Mouse (Mus musculus): ENCODE results near the gene Vps41. TPM values are rescaled to one million over a fixed set of nuclear protein-coding genes. Genes with fewer than 3 reads are reported as not detected.

The Vps41 gene
- polyA plus RNA-seq (2012; fragmentation: generic; extraction: Trizol), result 12.6 TPM
- long read RNA-seq, experiment 1, transcript Vps41-201 (29 exons, 3,199 nt), result major isoform, 35 of 54 reads
- long read RNA-seq, experiment 1, partial matches to known transcripts, result 14 of 54 reads
- long read RNA-seq, experiment 1, other reads (novel, unspliced or antisense), result 5 of 54 reads
- long read RNA-seq, experiment 2, transcript Vps41-201 (29 exons, 3,199 nt), result major isoform, 298 of 329 reads
- long read RNA-seq, experiment 2, partial matches to known transcripts, result 12 of 329 reads
- long read RNA-seq, experiment 2, other reads (novel, unspliced or antisense), result 19 of 329 reads

- peaks cover 5% of the 10 kb centered on the region for H3K79me3 ChIP-seq (ENCODE audit: low read depth)
- peak within 1 kb of the TSS; percentile 69 for H3K4me3 ChIP-seq (ENCODE audit: insufficient read depth, poor library complexity, severe bottlenecking)
- no peaks in the 10 kb centered on the region for H3K27me3 ChIP-seq (ENCODE audit: control insufficient read depth, insufficient read depth, insufficient read length)
- TF ChIP-seq MYOG (IDR thresholded peaks at IDR 0.05; ENCODE audit: control insufficient read depth, extremely low read depth, insufficient read length) (no peak), USF1 (IDR thresholded peaks at IDR 0.05; ENCODE audit: low read depth) (peak; percentile 94)
- H3ac ChIP-seq (ENCODE audit: control insufficient read depth, insufficient read length, low read depth), result peak within 1 kb of the TSS; percentile 99
- H3K79me2 ChIP-seq (ENCODE audit: control insufficient read depth, insufficient read depth), result peaks cover 13% of the 10 kb centered on the region
- H3K36me3 ChIP-seq (ENCODE audit: control insufficient read depth, insufficient read depth), result no peaks in the 10 kb centered on the region
Observed at GRCm38 (mm10) chr13:18717185-18717584, at the start of gene Vps41. TSS of gene Vps41 (plus strand) at chr13:18717286.

GRCm38 (mm10) chr13:18698518-18699065, 18.5 kb upstream of the Vps41 start:
- Histone ChIP-seq H3K27me3 (ENCODE audit: control insufficient read depth, insufficient read depth, insufficient read length) (peaks cover 5% of the 10 kb centered on the region), H3K36me3 (ENCODE audit: control insufficient read depth, insufficient read depth) (no peaks in the 10 kb centered on the region), H3K79me2 (ENCODE audit: control insufficient read depth, insufficient read depth) (no peaks in the 10 kb centered on the region), H3ac (ENCODE audit: control insufficient read depth, insufficient read length, low read depth) (no peak overlapping the region), H3K79me3 (ENCODE audit: low read depth) (no peaks in the 10 kb centered on the region), H3K4me3 (ENCODE audit: insufficient read depth, poor library complexity, severe bottlenecking) (no peak overlapping the region)
- TF ChIP-seq MYOD1 (IDR thresholded peaks at IDR 0.05; ENCODE audit: control insufficient read depth, insufficient read length, low read depth), result no peak
- no peak for TF ChIP-seq MYOG (IDR thresholded peaks at IDR 0.05; ENCODE audit: control insufficient read depth, extremely low read depth, insufficient read length)
- TF ChIP-seq CTCF (IDR thresholded peaks at IDR 0.05; ENCODE audit: control insufficient read depth, insufficient read depth, insufficient read length), result no peak
- TF ChIP-seq CEBPB (IDR thresholded peaks at IDR 0.05; ENCODE audit: low read depth), result no peak
- no peak for TF ChIP-seq USF1 (IDR thresholded peaks at IDR 0.05; ENCODE audit: low read depth)
- no peak for TF ChIP-seq MAX (IDR thresholded peaks at IDR 0.05)
- no peak for TF ChIP-seq FOSL1 (IDR thresholded peaks at IDR 0.05; ENCODE audit: insufficient read depth, low read length, poor library complexity, severe bottlenecking)

- Histone ChIP-seq H3K79me2 (ENCODE audit: control insufficient read depth, insufficient read depth) (no peaks in the 10 kb centered on the region), H3K27me3 (ENCODE audit: control insufficient read depth, insufficient read depth, insufficient read length) (no peaks in the 10 kb centered on the region), H3K4me3 (ENCODE audit: insufficient read depth, poor library complexity, severe bottlenecking) (no peak overlapping the region), H3ac (ENCODE audit: control insufficient read depth, insufficient read length, low read depth) (no peak overlapping the region), H3K36me3 (ENCODE audit: control insufficient read depth, insufficient read depth) (no peaks in the 10 kb centered on the region), H3K79me3 (ENCODE audit: low read depth) (no peaks in the 10 kb centered on the region)
- no peak for TF ChIP-seq FOSL1 (IDR thresholded peaks at IDR 0.05; ENCODE audit: insufficient read depth, low read length, poor library complexity, severe bottlenecking)
- no peak for TF ChIP-seq MYOG (IDR thresholded peaks at IDR 0.05; ENCODE audit: control insufficient read depth, extremely low read depth, insufficient read length)
- TF ChIP-seq CEBPB (IDR thresholded peaks at IDR 0.05; ENCODE audit: low read depth), result no peak
- TF ChIP-seq MYOD1 (IDR thresholded peaks at IDR 0.05; ENCODE audit: control insufficient read depth, insufficient read length, low read depth), result no peak
Observed at GRCm38 (mm10) chr13:18711685-18712084, 5.4 kb upstream of the Vps41 start.

GRCm38 (mm10) chr13:18716707-18717106, 379 bp upstream of the Vps41 start:
- Histone ChIP-seq H3K79me3 (ENCODE audit: low read depth) (peaks cover 5% of the 10 kb centered on the region), H3K79me2 (ENCODE audit: control insufficient read depth, insufficient read depth) (peaks cover 13% of the 10 kb centered on the region), H3K4me3 (ENCODE audit: insufficient read depth, poor library complexity, severe bottlenecking) (no peak overlapping the region), H3K27me3 (ENCODE audit: control insufficient read depth, insufficient read depth, insufficient read length) (no peaks in the 10 kb centered on the region), H3ac (ENCODE audit: control insufficient read depth, insufficient read length, low read depth) (no peak overlapping the region), H3K36me3 (ENCODE audit: control insufficient read depth, insufficient read depth) (no peaks in the 10 kb centered on the region)
- TF ChIP-seq CEBPB (IDR thresholded peaks at IDR 0.05; ENCODE audit: low read depth), result no peak
- no peak for TF ChIP-seq MYOD1 (IDR thresholded peaks at IDR 0.05; ENCODE audit: control insufficient read depth, insufficient read length, low read depth)
- no peak for TF ChIP-seq MYOG (IDR thresholded peaks at IDR 0.05; ENCODE audit: control insufficient read depth, extremely low read depth, insufficient read length)
- no peak for TF ChIP-seq USF1 (IDR thresholded peaks at IDR 0.05; ENCODE audit: low read depth)
- TF ChIP-seq MAX (IDR thresholded peaks at IDR 0.05), result no peak
- no peak for TF ChIP-seq FOSL1 (IDR thresholded peaks at IDR 0.05; ENCODE audit: insufficient read depth, low read length, poor library complexity, severe bottlenecking)
- no peak for TF ChIP-seq CTCF (IDR thresholded peaks at IDR 0.05; ENCODE audit: control insufficient read depth, insufficient read depth, insufficient read length)

- Histone ChIP-seq H3K36me3 (ENCODE audit: control insufficient read depth, insufficient read depth) (no peaks in the 10 kb centered on the region), H3ac (ENCODE audit: control insufficient read depth, insufficient read length, low read depth) (no peak overlapping the region), H3K79me2 (ENCODE audit: control insufficient read depth, insufficient read depth) (peaks cover 13% of the 10 kb centered on the region), H3K27me3 (ENCODE audit: control insufficient read depth, insufficient read depth, insufficient read length) (no peaks in the 10 kb centered on the region), H3K4me3 (ENCODE audit: insufficient read depth, poor library complexity, severe bottlenecking) (no peak overlapping the region), H3K79me3 (ENCODE audit: low read depth) (peaks cover 5% of the 10 kb centered on the region)
- TF ChIP-seq MYOG (IDR thresholded peaks at IDR 0.05; ENCODE audit: control insufficient read depth, extremely low read depth, insufficient read length) (no peak), USF1 (IDR thresholded peaks at IDR 0.05; ENCODE audit: low read depth) (no peak), FOSL1 (IDR thresholded peaks at IDR 0.05; ENCODE audit: insufficient read depth, low read length, poor library complexity, severe bottlenecking) (no peak)
Observed at GRCm38 (mm10) chr13:18718461-18718860, 1.4 kb downstream of the Vps41 start.

- H3K79me3 ChIP-seq (ENCODE audit: low read depth), result no peaks in the 10 kb centered on the region
- H3K4me3 ChIP-seq (ENCODE audit: insufficient read depth, poor library complexity, severe bottlenecking), result no peak overlapping the region
- H3ac ChIP-seq (ENCODE audit: control insufficient read depth, insufficient read length, low read depth), result no peak overlapping the region
- TF ChIP-seq CTCF (IDR thresholded peaks at IDR 0.05; ENCODE audit: control insufficient read depth, insufficient read depth, insufficient read length) (no peak), FOSL1 (IDR thresholded peaks at IDR 0.05; ENCODE audit: insufficient read depth, low read length, poor library complexity, severe bottlenecking) (no peak), MYOG (IDR thresholded peaks at IDR 0.05; ENCODE audit: control insufficient read depth, extremely low read depth, insufficient read length) (no peak), CEBPB (IDR thresholded peaks at IDR 0.05; ENCODE audit: low read depth) (no peak), MAX (IDR thresholded peaks at IDR 0.05) (no peak)
- H3K36me3 ChIP-seq (ENCODE audit: control insufficient read depth, insufficient read depth), result no peaks in the 10 kb centered on the region
- H3K79me2 ChIP-seq (ENCODE audit: control insufficient read depth, insufficient read depth), result no peaks in the 10 kb centered on the region
- no peaks in the 10 kb centered on the region for H3K27me3 ChIP-seq (ENCODE audit: control insufficient read depth, insufficient read depth, insufficient read length)
Observed at GRCm38 (mm10) chr13:18730666-18731065, 13.6 kb downstream of the Vps41 start.
